Comparison of ENCODE assay signal across 16 mouse cellular contexts in the genomic region with DNA sequence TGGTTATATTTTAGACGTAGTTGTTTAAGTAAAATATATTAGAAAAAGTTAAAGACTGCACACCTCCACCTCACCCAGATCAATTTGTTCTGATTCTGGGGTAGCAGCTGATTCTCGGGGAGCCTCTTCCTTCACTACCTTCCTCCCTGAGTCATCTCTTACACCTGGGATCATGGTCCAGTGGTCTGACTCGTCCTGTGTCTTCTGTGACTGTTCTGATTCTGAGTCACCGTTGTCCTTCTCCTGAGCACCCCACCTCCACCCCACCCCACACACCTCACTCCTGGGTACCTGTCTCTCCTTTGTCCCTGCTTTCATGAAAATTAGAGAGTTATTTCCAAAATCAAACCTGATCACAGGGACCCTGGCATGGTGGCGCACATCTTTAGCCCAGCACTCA. TPM values are rescaled to one million over a fixed set of nuclear protein-coding genes. Genes with fewer than 3 reads are reported as not detected.
DNase-seq lines count a peak whose midpoint lies in the region; ATAC-seq and TF ChIP-seq lines count a peak whose summit lies in the region.
"Had no signal": no experiment of that assay in that cellular context is flagged by ENCODE, and none has a peak within 500 bp of the region (broad histone marks: within the 10 kb centered on the region; RNA-seq: fewer than 3 reads in every experiment).

No protein-coding gene starts in this region.

- H3K4me1 ChIP-seq in embryonic facial prominence, embryonic 14.5 days (ENCODE audit: control insufficient read depth, insufficient read depth, low read length) = no peaks in the 10 kb centered on the region
- peaks cover 17% of the 10 kb centered on the region for H3K4me1 ChIP-seq in embryonic facial prominence, embryonic 10.5 days
- H3K4me1 ChIP-seq in lung, postnatal 0 days (ENCODE audit: insufficient read depth, low read depth, low read length) = no peaks in the 10 kb centered on the region
- H3K4me1 ChIP-seq in bone marrow macrophage, adult 2 months (ENCODE audit: control insufficient read depth, insufficient read depth, low read length) = peaks cover 33% of the 10 kb centered on the region
- peaks cover 13% of the 10 kb centered on the region for H3K4me1 ChIP-seq in liver, embryonic 16.5 days (ENCODE audit: control insufficient read depth, low read depth, low read length)

- no peak for TF ChIP-seq POLR2A in bone marrow macrophage, adult 2 months (IDR thresholded peaks at IDR 0.05; ENCODE audit: borderline replicate concordance, low read depth, low read length)

- 82% methylated on average over 5 of the region's 5 CpGs for WGBS in embryonic facial prominence, embryonic 14.5 days
- WGBS in embryonic facial prominence, embryonic 10.5 days = 86% methylated on average over 5 of the region's 5 CpGs
- WGBS in lung, postnatal 0 days = 81% methylated on average over 5 of the region's 5 CpGs
- 67% methylated on average over 5 of the region's 5 CpGs for WGBS in liver, embryonic 16.5 days (ENCODE audit: insufficient replicate concordance)

- no peak for TF ChIP-seq EP300 in lung, postnatal 0 days (IDR thresholded peaks at IDR 0.05)

- H3K4me2 ChIP-seq in embryonic facial prominence, embryonic 14.5 days (ENCODE audit: low read depth, low read length) = peak overlapping the region; percentile 29; the same call in 1 of the 2 replicates
- 0 out of 2 replicates have a peak overlapping the region, but pooled peaks have one; percentile 12 for H3K4me2 ChIP-seq in lung, postnatal 0 days (replicated peaks; ENCODE audit: low read depth, low read length)
- no peak overlapping the region for H3K4me2 ChIP-seq in liver, embryonic 16.5 days (ENCODE audit: low read depth, low read length)

- no peak for DNase-seq in embryonic facial prominence, embryonic 14.5 days (ENCODE audit: low spot score)
- no peak for DNase-seq in embryonic facial prominence, embryonic 10.5 days (ENCODE audit: low spot score)
- no peak for DNase-seq in lung, postnatal 0 days (ENCODE audit: low spot score)
- no peak for DNase-seq in lung, postnatal 25 days (ENCODE audit: low spot score)
- no peak for DNase-seq in adrenal gland, adult 2 months
- DNase-seq in thymus, postnatal 10 days (ENCODE audit: low spot score in 2 of 2) = no peak
- DNase-seq: cerebellum, adult 8-10 months; gastrocnemius, postnatal 36 days; lung, postnatal 10 days had no signal

- peaks cover 12% of the 10 kb centered on the region for H3K27me3 ChIP-seq in embryonic facial prominence, embryonic 14.5 days (replicated peaks; ENCODE audit: control insufficient read depth, insufficient read depth, low read length)
- H3K27me3 ChIP-seq in embryonic facial prominence, embryonic 10.5 days (replicated peaks; ENCODE audit: low read depth, poor library complexity, severe bottlenecking) = peaks cover 57% of the 10 kb centered on the region
- H3K27me3 ChIP-seq in lung, postnatal 0 days (replicated peaks; ENCODE audit: insufficient read depth, low read length) = peaks cover 5% of the 10 kb centered on the region; the same call in 1 of the 2 replicates
- H3K27me3 ChIP-seq in liver, embryonic 16.5 days (ENCODE audit: control insufficient read depth, insufficient read depth, low read depth, low read length) = peaks cover 7% of the 10 kb centered on the region

- no peak for TF ChIP-seq CTCF in lung, postnatal 0 days (IDR thresholded peaks at IDR 0.05)
- no peak for TF ChIP-seq CTCF in bone marrow macrophage, adult 2 months (IDR thresholded peaks at IDR 0.05; ENCODE audit: low read depth, low read length)

- 0 out of 2 replicates have a peak overlapping the region, but pooled peaks have one; percentile 9 for H3K9ac ChIP-seq in embryonic facial prominence, embryonic 14.5 days (ENCODE audit: low read depth, low read length)
- H3K9ac ChIP-seq in lung, postnatal 0 days (replicated peaks; ENCODE audit: low read depth) = no peak overlapping the region
- no peak overlapping the region for H3K9ac ChIP-seq in liver, embryonic 16.5 days (ENCODE audit: low read depth, low read length)
- H3K9ac ChIP-seq: neural tube, embryonic 12.5 days had no signal

- no peak overlapping the region for H3K4me3 ChIP-seq in embryonic facial prominence, embryonic 14.5 days (ENCODE audit: low read depth, low read length)
- no peak overlapping the region for H3K4me3 ChIP-seq in embryonic facial prominence, embryonic 10.5 days
- no peak overlapping the region for H3K4me3 ChIP-seq in lung, postnatal 0 days (ENCODE audit: low read depth, low read length)
- peak overlapping the region; percentile 12 for H3K4me3 ChIP-seq in bone marrow macrophage, adult 2 months (ENCODE audit: insufficient read depth, low read length)
- H3K4me3 ChIP-seq in liver, embryonic 16.5 days (ENCODE audit: low read depth, low read length) = no peak overlapping the region
- H3K4me3 ChIP-seq: erythroblast, embryonic 14.5 days; neural tube, embryonic 12.5 days had no signal

- H3K9me3 ChIP-seq in embryonic facial prominence, embryonic 14.5 days (ENCODE audit: control insufficient read depth, low read length) = no peaks in the 10 kb centered on the region
- no peaks in the 10 kb centered on the region for H3K9me3 ChIP-seq in embryonic facial prominence, embryonic 10.5 days
- no peaks in the 10 kb centered on the region for H3K9me3 ChIP-seq in lung, postnatal 0 days (ENCODE audit: low read length)
- H3K9me3 ChIP-seq in liver, embryonic 16.5 days (replicated peaks; ENCODE audit: control insufficient read depth, low read length) = no peaks in the 10 kb centered on the region
- H3K9me3 ChIP-seq: neural tube, embryonic 12.5 days had no signal

- H3K27ac ChIP-seq in embryonic facial prominence, embryonic 14.5 days (replicated peaks; ENCODE audit: low read depth, low read length) = no peak overlapping the region
- H3K27ac ChIP-seq in embryonic facial prominence, embryonic 10.5 days (replicated peaks) = no peak overlapping the region
- H3K27ac ChIP-seq in lung, postnatal 0 days (ENCODE audit: low read length) = no peak overlapping the region
- H3K27ac ChIP-seq in bone marrow macrophage, adult 2 months (ENCODE audit: insufficient read depth, low read depth, low read length) = peak overlapping the region; percentile 86
- H3K27ac ChIP-seq in liver, embryonic 16.5 days (ENCODE audit: low read length) = peak overlapping the region; percentile 43
- H3K27ac ChIP-seq: neural tube, embryonic 12.5 days had no signal

- no peaks in the 10 kb centered on the region for H3K36me3 ChIP-seq in embryonic facial prominence, embryonic 14.5 days (ENCODE audit: control insufficient read depth, insufficient read depth, low read length)
- no peaks in the 10 kb centered on the region for H3K36me3 ChIP-seq in embryonic facial prominence, embryonic 10.5 days (replicated peaks)
- H3K36me3 ChIP-seq in lung, postnatal 0 days (ENCODE audit: insufficient read depth, low read length) = no peaks in the 10 kb centered on the region
- H3K36me3 ChIP-seq in liver, embryonic 16.5 days (ENCODE audit: control insufficient read depth, insufficient read depth) = no peaks in the 10 kb centered on the region
- H3K36me3 ChIP-seq: neural tube, embryonic 12.5 days had no signal

- no peak for ATAC-seq in embryonic facial prominence, embryonic 14.5 days (ENCODE audit: low read depth)
- no peak for ATAC-seq in lung, postnatal 0 days
- ATAC-seq in liver, embryonic 16.5 days (ENCODE audit: low read depth) = no peak

RNA-seq across cellular contexts. Expression of a gene that starts 9.5 kb away (rescaled TPM):
- polyA plus RNA-seq in embryonic facial prominence, embryonic 14.5 days (2014; fragmentation: Nextera tagmentation; extraction: Ambion mirVana) = 1.8 and 3.2 TPM in 2 replicates
- polyA plus RNA-seq in embryonic facial prominence, embryonic 10.5 days (2016; fragmentation: Nextera tagmentation; extraction: Ambion mirVana) = 0.20 and 0.80 TPM in 2 replicates
- 1.4 and 1.7 TPM in 2 replicates for polyA plus RNA-seq in lung, postnatal 0 days (2015; fragmentation: Nextera tagmentation; extraction: Ambion mirVana)
- not detected in 2 replicates for polyA plus RNA-seq in bone marrow macrophage, adult 2 months (2012; ENCODE audit: insufficient read depth, insufficient read length, missing spikeins)
- polyA plus RNA-seq in liver, embryonic 16.5 days (2015; fragmentation: Nextera tagmentation; extraction: Ambion mirVana) = 0.28 and 0.32 TPM in 2 replicates
- 1 to 10 TPM; 2.9 to 3.2 TPM for total RNA-seq in adrenal gland, adult 2 months (2021)
- polyA plus RNA-seq in adrenal gland, adult 2 months (2012; rRNA removed) = 5.3 and 6.7 TPM in 2 replicates
- total RNA-seq: common myeloid progenitor, adult 5-6 weeks; liver, adult 2 months had no signal
- polyA plus RNA-seq: erythroblast, embryonic 14.5 days; liver, adult 2 months; urinary bladder, adult 2 months had no signal

RNA-seq across cellular contexts. Expression of a gene that starts 11.4 kb away (rescaled TPM):
- polyA plus RNA-seq in embryonic facial prominence, embryonic 14.5 days (2014; fragmentation: Nextera tagmentation; extraction: Ambion mirVana) = 46.9 and 50.6 TPM in 2 replicates
- 34.0 and 35.9 TPM in 2 replicates for polyA plus RNA-seq in embryonic facial prominence, embryonic 10.5 days (2016; fragmentation: Nextera tagmentation; extraction: Ambion mirVana)
- polyA plus RNA-seq in lung, postnatal 0 days (2015; fragmentation: Nextera tagmentation; extraction: Ambion mirVana) = 96.8 and 106 TPM in 2 replicates
- polyA plus RNA-seq in bone marrow macrophage, adult 2 months (2012; ENCODE audit: insufficient read depth, insufficient read length, missing spikeins) = 42.1 and 50.1 TPM in 2 replicates
- polyA plus RNA-seq in liver, embryonic 16.5 days (2015; fragmentation: Nextera tagmentation; extraction: Ambion mirVana) = 38.5 and 38.8 TPM in 2 replicates
- total RNA-seq in adrenal gland, adult 2 months (2021) = 100 to 1,000 TPM; 154 to 322 TPM
- polyA plus RNA-seq in adrenal gland, adult 2 months (2012; rRNA removed) = 222 and 270 TPM in 2 replicates

RNA-seq across cellular contexts. Expression of a gene that starts 12.8 kb away (rescaled TPM):
- polyA plus RNA-seq in embryonic facial prominence, embryonic 14.5 days (2014; fragmentation: Nextera tagmentation; extraction: Ambion mirVana) = 2.7 and 2.8 TPM in 2 replicates
- 0.35 and 0.69 TPM in 2 replicates for polyA plus RNA-seq in embryonic facial prominence, embryonic 10.5 days (2016; fragmentation: Nextera tagmentation; extraction: Ambion mirVana)
- polyA plus RNA-seq in lung, postnatal 0 days (2015; fragmentation: Nextera tagmentation; extraction: Ambion mirVana) = 0.87 and 1.5 TPM in 2 replicates
- 3.0 and 4.7 TPM in 2 replicates for polyA plus RNA-seq in bone marrow macrophage, adult 2 months (2012; ENCODE audit: insufficient read depth, insufficient read length, missing spikeins)
- polyA plus RNA-seq in liver, embryonic 16.5 days (2015; fragmentation: Nextera tagmentation; extraction: Ambion mirVana) = 0.49 and 0.67 TPM in 2 replicates
- 10 to 100 TPM; 70.5 to 74.9 TPM for total RNA-seq in adrenal gland, adult 2 months (2021)
- polyA plus RNA-seq in adrenal gland, adult 2 months (2012; rRNA removed) = 58.4 and 91.5 TPM in 2 replicates
- total RNA-seq: common myeloid progenitor, adult 5-6 weeks had no signal
- polyA plus RNA-seq: erythroblast, embryonic 14.5 days had no signal

Comparison
In these comparisons a context has a peak if more than half of its experiments do, and no peak if none do; other contexts are left out.
1. H3K27ac ChIP-seq: peak in bone marrow macrophage, adult 2 months (single experiment) and liver, embryonic 16.5 days (single experiment); none in embryonic facial prominence, embryonic 14.5 days (single experiment), embryonic facial prominence, embryonic 10.5 days (single experiment) and lung, postnatal 0 days (single experiment).
2. RNA of a gene that starts 12.8 kb away (polyA plus RNA-seq): 58.4 to 91.5 TPM in adrenal gland, adult 2 months; 3.0 to 4.7 TPM in bone marrow macrophage, adult 2 months, 2.7 to 2.8 TPM in embryonic facial prominence, embryonic 14.5 days, 0.87 to 1.5 TPM in lung, postnatal 0 days, 0.35 to 0.69 TPM in embryonic facial prominence, embryonic 10.5 days and 0.49 to 0.67 TPM in liver, embryonic 16.5 days; every median in the first group is over 10 times any median in the second.